Mouse (Mus musculus) brain, embryonic 18.5 days (tissue): Measurements from ENCODE around the gene Fank1.
A peak's percentile ranks its signal among the peaks of the same experiment; 100 is the strongest.

Experiments
- DNase-seq: peaks from one replicate; pipeline ENCODE4 v3.0.0-alpha.2; 2012; ENCODE audit warnings: low read depth, low spot score

Gene Fank1

GRCm38 (mm10) chr7:133768027-133768426, 8.6 kb upstream of the Fank1 start:
- DNase-seq: no peak

- no peak for DNase-seq
Observed at GRCm38 (mm10) chr7:133768517-133768916, 8.1 kb upstream of the Fank1 start.

GRCm38 (mm10) chr7:133775179-133775578, 1.5 kb upstream of the Fank1 start:
- no peak for DNase-seq

GRCm38 (mm10) chr7:133775796-133776625, 650 bp upstream of the Fank1 start:
- DNase-seq: no peak

- DNase-seq: no peak
Observed at GRCm38 (mm10) chr7:133781583-133781982, 4.9 kb downstream of the Fank1 start.

GRCm38 (mm10) chr7:133781991-133782390, 5.3 kb downstream of the Fank1 start:
- DNase-seq: no peak

GRCm38 (mm10) chr7:133782717-133783435, 6.2 kb downstream of the Fank1 start, which contains the start of gene Dhx32:
Gene Dhx32, minus strand, starts transcription at chr7:133782726.
- DNase-seq: no peak

GRCm38 (mm10) chr7:133787571-133787970, 10.9 kb downstream of the Fank1 start:
- DNase-seq: no peak

- DNase-seq: no peak
Observed at GRCm38 (mm10) chr7:133788147-133788546, 11.5 kb downstream of the Fank1 start.

GRCm38 (mm10) chr7:133790171-133790570, 13.5 kb downstream of the Fank1 start:
- DNase-seq: no peak

GRCm38 (mm10) chr7:133790608-133791229, 14.1 kb downstream of the Fank1 start:
- DNase-seq: no peak

- DNase-seq: no peak
Observed at GRCm38 (mm10) chr7:133792771-133793170, 16.1 kb downstream of the Fank1 start.

GRCm38 (mm10) chr7:133793248-133794131, 16.8 kb downstream of the Fank1 start:
- no peak for DNase-seq

GRCm38 (mm10) chr7:133794720-133795119, 18.1 kb downstream of the Fank1 start:
- DNase-seq: no peak

- DNase-seq: no peak
Observed at GRCm38 (mm10) chr7:133799928-133800327, 23.3 kb downstream of the Fank1 start.

- no peak for DNase-seq
Observed at GRCm38 (mm10) chr7:133801823-133802222, 25.2 kb downstream of the Fank1 start.

GRCm38 (mm10) chr7:133805614-133806175, 29.0 kb downstream of the Fank1 start:
- no peak for DNase-seq

GRCm38 (mm10) chr7:133812927-133813326, 36.3 kb downstream of the Fank1 start:
- no peak for DNase-seq

GRCm38 (mm10) chr7:133813331-133813730, 36.7 kb downstream of the Fank1 start:
- DNase-seq: peak; percentile 57

- no peak for DNase-seq
Observed at GRCm38 (mm10) chr7:133823751-133824150, 47.1 kb downstream of the Fank1 start.

- no peak for DNase-seq
Observed at GRCm38 (mm10) chr7:133824579-133824978, 47.9 kb downstream of the Fank1 start.
